ENCODE assay signal across 7 mouse cellular contexts in genomic region chr2:132945326-132946207, GRCm38 (mm10). TPM values are rescaled to one million over a fixed set of nuclear protein-coding genes. Genes with fewer than 3 reads are reported as not detected.
DNase-seq lines count a peak whose midpoint lies in the region; ATAC-seq and TF ChIP-seq lines count a peak whose summit lies in the region.

Gene Fermt1 (minus strand): TSS chr2:132945906.

- no peak within 1 kb of the TSS for H3K27ac ChIP-seq in forebrain, embryonic 16.5 days (ENCODE audit: low read length)
- H3K27ac ChIP-seq in midbrain, postnatal 0 days (ENCODE audit: low read depth, low read length): no peak within 1 kb of the TSS

- no peak for TF ChIP-seq CTCF in midbrain, postnatal 0 days (IDR thresholded peaks at IDR 0.05)

- peak within 1 kb of the TSS; percentile 31 for H3K4me3 ChIP-seq in forebrain, embryonic 16.5 days (replicated peaks; ENCODE audit: low read length)
- peak within 1 kb of the TSS; percentile 41 for H3K4me3 ChIP-seq in midbrain, postnatal 0 days (ENCODE audit: low read depth, low read length)

- peaks cover 35% of the 10 kb centered on the region for H3K27me3 ChIP-seq in forebrain, embryonic 16.5 days (replicated peaks; ENCODE audit: control insufficient read depth, insufficient read depth, low read length)
- peaks cover 35% of the 10 kb centered on the region for H3K27me3 ChIP-seq in midbrain, postnatal 0 days (ENCODE audit: insufficient read depth, low read length)

- ATAC-seq in forebrain, embryonic 16.5 days: peak; percentile 62
- peak; percentile 72 for ATAC-seq in midbrain, postnatal 0 days (ENCODE audit: low FRiP score)

- no peaks in the 10 kb centered on the region for H3K9me3 ChIP-seq in forebrain, embryonic 16.5 days (ENCODE audit: control insufficient read depth, low read length)
- H3K9me3 ChIP-seq in midbrain, postnatal 0 days (ENCODE audit: low read length): no peaks in the 10 kb centered on the region

- peak within 1 kb of the TSS; percentile 46; the same call in 1 of the 2 replicates for H3K9ac ChIP-seq in forebrain, embryonic 16.5 days (replicated peaks; ENCODE audit: low read depth, low read length)
- H3K9ac ChIP-seq in midbrain, postnatal 0 days (replicated peaks; ENCODE audit: low read length, poor library complexity, severe bottlenecking): peak within 1 kb of the TSS; percentile 46; the same call in 1 of the 2 replicates

- WGBS in forebrain, embryonic 16.5 days: 3% methylated on average over 37 of the region's 37 CpGs
- WGBS in midbrain, postnatal 0 days: 3% methylated on average over 35 of the region's 37 CpGs

- DNase-seq in urinary bladder, adult 18-20 months (ENCODE audit: low spot score in 2 of 2): peak; percentile 68 to 73
- DNase-seq in urinary bladder, postnatal 10 days (ENCODE audit: low spot score): no peak
- DNase-seq in kidney, postnatal 10 days: peak; percentile 65
- DNase-seq in midbrain, postnatal 0 days (ENCODE audit: low spot score): peak; percentile 14
- DNase-seq in spleen, postnatal 10 days (ENCODE audit: low spot score in 2 of 2): no peak
- no peak for DNase-seq in frontal cortex, adult 2 months (ENCODE audit: extremely low spot score in 1 of 2, low spot score in 1 of 2)

- H3K4me2 ChIP-seq in forebrain, embryonic 16.5 days (ENCODE audit: low read length): peak within 1 kb of the TSS; percentile 50
- H3K4me2 ChIP-seq in midbrain, postnatal 0 days (ENCODE audit: low read depth, low read length, poor library complexity, severe bottlenecking): peak within 1 kb of the TSS; percentile 79

- H3K36me3 ChIP-seq in forebrain, embryonic 16.5 days (ENCODE audit: control insufficient read depth, insufficient read depth): no peaks in the 10 kb centered on the region
- H3K36me3 ChIP-seq in midbrain, postnatal 0 days (ENCODE audit: insufficient read depth, low read length): no peaks in the 10 kb centered on the region

- peaks cover 12% of the 10 kb centered on the region for H3K4me1 ChIP-seq in forebrain, embryonic 16.5 days (replicated peaks; ENCODE audit: control insufficient read depth, insufficient read depth, low read length)
- no peaks in the 10 kb centered on the region; the same call in 1 of the 2 replicates for H3K4me1 ChIP-seq in midbrain, postnatal 0 days (ENCODE audit: insufficient read depth, low read length)

RNA-seq across cellular contexts. Expression of gene Fermt1, which starts in this region (rescaled TPM):
- polyA plus RNA-seq in forebrain, embryonic 16.5 days (2015; fragmentation: Nextera tagmentation; extraction: Ambion mirVana): not detected in 2 replicates
- total RNA-seq in midbrain, postnatal 0 days (2014; rRNA removed): 0.09 and 0.22 TPM in 2 replicates
- not detected in 2 replicates for polyA plus RNA-seq in midbrain, postnatal 0 days (2015; fragmentation: Nextera tagmentation; extraction: Ambion mirVana)
- polyA plus RNA-seq in frontal cortex, adult 2 months (2012; rRNA removed): 0.04 TPM in 1 of 2 replicates, not detected in the other

Comparison
In these comparisons a context has a peak if more than half of its experiments do, and no peak if none do; other contexts are left out.
1. DNase-seq: peak in urinary bladder, adult 18-20 months (2 of 2) and kidney, postnatal 10 days (single experiment); none in urinary bladder, postnatal 10 days (single experiment), spleen, postnatal 10 days (0 of 2) and frontal cortex, adult 2 months (0 of 2).
2. Peak in ATAC-seq, H3K4me3 ChIP-seq, H3K9ac ChIP-seq and H3K4me2 ChIP-seq in forebrain, embryonic 16.5 days; RNA of the gene not detected or under 1 TPM.
3. Peak in DNase-seq, ATAC-seq, H3K4me3 ChIP-seq, H3K9ac ChIP-seq and H3K4me2 ChIP-seq in midbrain, postnatal 0 days; RNA of the gene not detected or under 1 TPM.